Mouse (Mus musculus) liver, embryonic 14.5 days (tissue): ENCODE measurements around the gene Zfp91.

ENCODE experiments used
- CTCF ChIP-seq: IDR thresholded peaks from 2 replicates; pipeline ENCODE4 v1.5.1; 2016; ENCODE audit warnings: antibody characterized with exemption, low read depth, control low read depth
- EP300 ChIP-seq: IDR thresholded peaks from 2 replicates; pipeline ENCODE4 v1.6.1; 2016; ENCODE audit warnings: antibody characterized with exemption, low read depth

GRCm38 (mm10) chr19:12820383-12820782 is 24.5 kb upstream of the Zfp91 start:
- TF ChIP-seq CTCF (peak; percentile 68), EP300 (no peak)
